Mouse (Mus musculus): ENCODE results near the gene Slit2. TPM values are rescaled to one million over a fixed set of nuclear protein-coding genes. Genes with fewer than 3 reads are reported as not detected.
"Not testable (repeated sequence)": the region's sequence is repeated elsewhere in the genome, so short reads cannot be mapped to it uniquely, and the experiment has no call there.

The Slit2 gene
- total and polyA plus RNA-seq, 2 experiments from 2014 or later, result 11.3 to 35.7 TPM

DNA sequence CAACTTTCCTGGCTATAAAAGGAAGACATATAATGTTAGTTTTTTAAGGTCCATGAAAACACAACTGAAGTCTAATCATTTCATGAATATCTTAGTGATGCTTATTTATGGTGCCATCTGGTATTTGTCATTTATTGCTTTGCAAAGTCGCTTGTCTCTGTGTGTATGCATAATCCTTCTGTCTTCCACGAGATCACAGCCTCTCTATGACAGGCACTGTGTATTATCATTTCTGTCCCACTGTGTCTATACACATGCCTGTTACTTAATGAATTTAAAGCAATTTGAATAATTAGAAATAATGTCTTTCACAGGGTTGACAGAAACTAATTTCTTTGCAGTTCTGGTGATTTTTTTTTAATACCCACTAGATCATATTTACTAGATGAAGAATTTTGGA is 242.6 kb downstream of the Slit2 start:
- Histone ChIP-seq H3K4me1 (ENCODE audit: insufficient read depth, low read length) (no peaks in the 10 kb centered on the region), H3K36me3 (ENCODE audit: insufficient read depth, low read length) (no peaks in the 10 kb centered on the region), H3K4me2 (ENCODE audit: low read depth, low read length, poor library complexity, severe bottlenecking) (no peak overlapping the region), H3K4me3 (ENCODE audit: low read depth, low read length) (no peak overlapping the region), H3K9ac (replicated peaks; ENCODE audit: low read length, poor library complexity, severe bottlenecking) (no peak overlapping the region), H3K9me3 (ENCODE audit: low read length) (no peaks in the 10 kb centered on the region), H3K27ac (ENCODE audit: low read depth, low read length) (no peak overlapping the region), H3K27me3 (ENCODE audit: insufficient read depth, low read length) (no peaks in the 10 kb centered on the region)
- ATAC-seq (ENCODE audit: low FRiP score) (no peak), DNase-seq (ENCODE audit: low spot score) (no peak)
- TF ChIP-seq CTCF (IDR thresholded peaks at IDR 0.05), result no peak
- 37% methylated on average over 2 of the region's 2 CpGs for WGBS

DNA sequence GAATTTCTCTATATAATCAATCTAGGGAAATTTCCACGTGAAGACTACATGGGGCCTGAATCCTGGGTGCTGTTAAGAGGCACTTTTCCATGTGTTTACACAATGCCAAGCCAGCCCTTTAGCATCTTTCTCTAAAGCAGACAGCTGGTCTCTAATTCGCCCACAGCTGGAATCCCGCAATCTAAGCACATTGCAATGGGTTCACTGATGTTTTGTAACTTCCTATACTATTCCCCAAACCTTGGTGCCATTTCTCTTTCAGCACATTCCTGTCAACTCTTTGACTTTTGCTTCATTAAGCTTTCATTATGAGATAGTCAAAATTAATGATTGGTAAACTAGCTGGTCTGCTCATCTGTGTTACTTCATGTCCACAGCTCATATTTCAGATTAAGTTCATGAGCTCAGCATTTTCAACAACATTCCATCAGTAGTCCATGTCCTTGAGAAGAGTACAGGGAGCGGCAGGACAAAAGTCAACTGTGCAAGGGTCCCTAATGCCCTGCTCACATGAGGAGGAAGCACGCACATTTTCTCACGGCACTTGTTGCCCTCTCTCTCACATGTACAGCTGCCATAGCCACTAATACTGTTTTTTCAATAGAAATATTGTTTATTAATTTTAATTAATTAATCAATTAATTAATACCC is 247.6 kb downstream of the Slit2 start:
- DNase-seq (ENCODE audit: low spot score) (no peak), ATAC-seq (ENCODE audit: low FRiP score) (no peak)
- H3K9me3 ChIP-seq (ENCODE audit: low read length), result no peaks in the 10 kb centered on the region
- H3K4me1 ChIP-seq (ENCODE audit: insufficient read depth, low read length), result no peaks in the 10 kb centered on the region
- no peak overlapping the region for H3K27ac ChIP-seq (ENCODE audit: low read depth, low read length)
- H3K9ac ChIP-seq (replicated peaks; ENCODE audit: low read length, poor library complexity, severe bottlenecking), result no peak overlapping the region
- no peak overlapping the region for H3K4me3 ChIP-seq (ENCODE audit: low read depth, low read length)
- H3K27me3 ChIP-seq (ENCODE audit: insufficient read depth, low read length), result no peaks in the 10 kb centered on the region
- no peak overlapping the region for H3K4me2 ChIP-seq (ENCODE audit: low read depth, low read length, poor library complexity, severe bottlenecking)
- TF ChIP-seq CTCF (IDR thresholded peaks at IDR 0.05), result no peak
- 83% methylated on average over 6 of the region's 6 CpGs for WGBS
- H3K36me3 ChIP-seq (ENCODE audit: insufficient read depth, low read length), result no peaks in the 10 kb centered on the region

DNA sequence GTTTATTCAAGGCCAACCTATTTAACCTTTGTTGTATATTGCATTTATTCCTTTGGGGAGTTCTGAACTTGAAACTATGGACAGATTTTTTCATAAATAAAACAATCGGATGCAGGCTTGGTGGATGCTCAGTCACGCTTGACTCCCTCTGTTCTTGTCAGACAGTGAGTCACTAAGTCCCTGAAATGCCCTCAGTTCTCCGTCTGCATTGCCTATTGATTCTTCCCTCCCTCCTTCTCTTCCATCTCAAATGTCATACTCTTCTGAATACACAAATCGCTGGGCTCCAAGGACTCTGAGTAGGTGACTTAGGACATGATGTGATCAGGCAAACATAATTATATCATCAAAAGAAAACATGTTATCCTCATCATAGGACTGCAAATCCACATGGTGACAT is 251.8 kb downstream of the Slit2 start:
- H3K9ac ChIP-seq (replicated peaks; ENCODE audit: low read length, poor library complexity, severe bottlenecking), result no peak overlapping the region

DNA sequence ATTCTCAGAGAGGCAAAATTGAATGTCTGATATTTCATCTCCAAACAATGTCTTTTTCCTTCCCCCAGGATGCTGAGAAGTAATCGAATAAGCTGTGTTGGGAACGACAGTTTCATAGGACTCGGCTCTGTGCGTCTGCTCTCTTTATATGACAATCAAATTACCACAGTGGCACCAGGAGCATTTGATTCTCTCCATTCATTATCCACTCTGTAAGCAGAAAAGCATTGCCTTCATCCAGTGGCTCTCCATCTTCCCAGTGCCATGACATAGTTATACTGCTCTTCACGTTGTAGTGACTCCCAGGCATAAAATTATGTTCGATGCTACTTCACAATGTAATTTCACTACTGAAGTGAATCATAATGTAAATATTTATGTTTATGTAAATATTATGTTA is 252.3 kb downstream of the Slit2 start:
- no peaks in the 10 kb centered on the region for H3K9me3 ChIP-seq (ENCODE audit: low read length)
- ATAC-seq (ENCODE audit: low FRiP score), result no peak
- no peak overlapping the region for H3K27ac ChIP-seq (ENCODE audit: low read depth, low read length)
- no peak overlapping the region for H3K4me2 ChIP-seq (ENCODE audit: low read depth, low read length, poor library complexity, severe bottlenecking)
- no peaks in the 10 kb centered on the region for H3K4me1 ChIP-seq (ENCODE audit: insufficient read depth, low read length)
- DNase-seq (ENCODE audit: low spot score), result no peak
- no peak overlapping the region for H3K4me3 ChIP-seq (ENCODE audit: low read depth, low read length)
- TF ChIP-seq CTCF (IDR thresholded peaks at IDR 0.05), result no peak
- H3K9ac ChIP-seq (replicated peaks; ENCODE audit: low read length, poor library complexity, severe bottlenecking), result no peak overlapping the region
- WGBS, result 44% methylated on average over 6 of the region's 6 CpGs
- H3K36me3 ChIP-seq (ENCODE audit: insufficient read depth, low read length), result no peaks in the 10 kb centered on the region
- H3K27me3 ChIP-seq (ENCODE audit: insufficient read depth, low read length), result no peaks in the 10 kb centered on the region

More for the DNA sequence above, 251.8 kb downstream of the Slit2 start:
- DNase-seq (ENCODE audit: low spot score) (no peak), ATAC-seq (ENCODE audit: low FRiP score) (no peak)
- 32% methylated on average over 4 of the region's 4 CpGs for WGBS
- Histone ChIP-seq H3K36me3 (ENCODE audit: insufficient read depth, low read length) (no peaks in the 10 kb centered on the region), H3K27me3 (ENCODE audit: insufficient read depth, low read length) (no peaks in the 10 kb centered on the region), H3K4me3 (ENCODE audit: low read depth, low read length) (no peak overlapping the region), H3K4me2 (ENCODE audit: low read depth, low read length, poor library complexity, severe bottlenecking) (no peak overlapping the region), H3K9me3 (ENCODE audit: low read length) (no peaks in the 10 kb centered on the region), H3K27ac (ENCODE audit: low read depth, low read length) (no peak overlapping the region), H3K4me1 (ENCODE audit: insufficient read depth, low read length) (no peaks in the 10 kb centered on the region)
- no peak for TF ChIP-seq CTCF (IDR thresholded peaks at IDR 0.05)

- H3K4me1 ChIP-seq (ENCODE audit: insufficient read depth, low read length); H3K27ac ChIP-seq (ENCODE audit: low read depth, low read length); H3K36me3 ChIP-seq (ENCODE audit: insufficient read depth, low read length); H3K27me3 ChIP-seq (ENCODE audit: insufficient read depth, low read length); H3K4me2 ChIP-seq (ENCODE audit: low read depth, low read length, poor library complexity, severe bottlenecking); H3K4me3 ChIP-seq (ENCODE audit: low read depth, low read length); H3K9me3 ChIP-seq (ENCODE audit: low read length); H3K9ac ChIP-seq (replicated peaks; ENCODE audit: low read length, poor library complexity, severe bottlenecking): not testable (repeated sequence)
- ATAC-seq (ENCODE audit: low FRiP score) (peak; percentile 80), DNase-seq (ENCODE audit: low spot score) (peak; percentile 82)
- TF ChIP-seq CTCF (IDR thresholded peaks at IDR 0.05), result peak; percentile 89
- 28% methylated on average over 6 of the region's 6 CpGs for whole genome bisulfite sequencing
These were observed 257.8 kb downstream of the Slit2 start for GRCm38 (mm10) chr5:48240751-48241150.

DNA sequence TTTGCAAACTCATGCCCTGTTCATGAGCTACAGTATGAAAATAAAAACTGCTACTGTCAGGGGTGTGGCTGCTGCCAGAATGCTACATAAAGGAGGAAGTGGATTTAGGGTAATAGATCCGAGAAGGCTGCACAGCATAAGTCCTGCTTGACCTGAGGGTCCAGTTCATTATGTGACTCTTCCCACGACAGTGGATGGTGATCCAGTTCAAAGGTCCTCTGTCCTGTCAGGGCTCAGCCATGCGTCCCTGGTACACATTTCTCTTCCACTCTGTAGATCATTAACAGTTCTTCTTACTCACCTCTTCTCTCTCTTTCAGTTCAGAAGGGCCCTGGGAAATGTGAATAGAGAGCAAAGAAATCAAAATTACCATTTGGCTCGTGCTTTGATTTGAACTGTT is 265.4 kb downstream of the Slit2 start:
- Histone ChIP-seq H3K27ac (ENCODE audit: low read depth, low read length) (no peak overlapping the region), H3K9me3 (ENCODE audit: low read length) (no peaks in the 10 kb centered on the region), H3K4me2 (ENCODE audit: low read depth, low read length, poor library complexity, severe bottlenecking) (no peak overlapping the region), H3K27me3 (ENCODE audit: insufficient read depth, low read length) (no peaks in the 10 kb centered on the region), H3K36me3 (ENCODE audit: insufficient read depth, low read length) (no peaks in the 10 kb centered on the region; the same call in 1 of the 2 replicates), H3K4me1 (ENCODE audit: insufficient read depth, low read length) (no peaks in the 10 kb centered on the region), H3K9ac (replicated peaks; ENCODE audit: low read length, poor library complexity, severe bottlenecking) (no peak overlapping the region), H3K4me3 (ENCODE audit: low read depth, low read length) (no peak overlapping the region)
- TF ChIP-seq CTCF (IDR thresholded peaks at IDR 0.05), result no peak
- DNase-seq (ENCODE audit: low spot score) (no peak), ATAC-seq (ENCODE audit: low FRiP score) (no peak)
- WGBS, result 81% methylated on average over 4 of the region's 4 CpGs

Measured in midbrain, postnatal 0 days (tissue).